Mouse (Mus musculus): Measurements from ENCODE around the gene Agbl5. TPM values are rescaled to one million over a fixed set of nuclear protein-coding genes. Genes with fewer than 3 reads are reported as not detected.

Gene Agbl5
- polyA plus RNA-seq, 1 experiment = 19.2 TPM

DNA sequence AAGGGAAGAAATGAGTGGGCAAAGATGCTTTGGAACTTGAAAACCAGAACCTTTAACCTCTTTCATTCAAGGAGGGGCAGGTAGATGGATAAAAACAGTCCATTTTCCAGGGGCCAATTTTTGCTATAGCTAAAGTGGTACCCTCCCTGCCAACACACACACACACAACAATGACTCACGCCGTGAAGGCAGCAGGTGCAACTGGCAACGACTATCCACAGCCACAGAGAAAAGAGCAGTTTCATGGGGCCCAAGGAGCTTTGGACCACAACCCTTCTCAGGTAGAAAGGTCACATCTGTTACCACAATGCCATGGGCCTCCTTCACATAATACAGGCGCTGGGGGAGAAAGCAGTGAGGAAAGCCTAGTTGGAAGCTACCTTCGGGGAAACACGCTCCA lies 67.3 kb downstream of the Agbl5 start:
- Histone ChIP-seq H3K4me3 (replicated peaks; ENCODE audit: extremely low read depth, low read depth, low read length) (no peak overlapping the region), H3K4me1 (ENCODE audit: control insufficient read depth, insufficient read depth, low read length) (peaks cover 11% of the 10 kb centered on the region)
- TF ChIP-seq CTCF (IDR thresholded peaks at IDR 0.05; ENCODE audit: insufficient read depth, low read length) = no peak
- 86% methylated on average over 6 of the region's 6 CpGs for WGBS
- DNase-seq = no peak

Other genes starting within 250 kb of the Agbl5 start
- gene Slc35f6, start 240.8 kb upstream of the Agbl5 start, polyA plus RNA-seq (2012; rRNA removed) = 82.9 and 97.2 TPM in 2 replicates
- 12.2 and 13.8 TPM in 2 replicates for gene Cenpa, start 221.9 kb upstream of the Agbl5 start, polyA plus RNA-seq (2012; rRNA removed)
- gene Dpysl5, start 177.1 kb upstream of the Agbl5 start, polyA plus RNA-seq (2012; rRNA removed) = 5.6 and 7.9 TPM in 2 replicates
- gene Mapre3, start 74.1 kb upstream of the Agbl5 start, polyA plus RNA-seq (2012; rRNA removed) = 66.2 and 81.8 TPM in 2 replicates
- gene Tmem214, start 20.7 kb upstream of the Agbl5 start, polyA plus RNA-seq (2012; rRNA removed) = 85.7 and 86.6 TPM in 2 replicates
- 218 and 230 TPM in 2 replicates for gene Ost4, start 19.1 kb downstream of the Agbl5 start, polyA plus RNA-seq (2012; rRNA removed)
- 89.9 and 107 TPM in 2 replicates for gene Emilin1, start 24.7 kb downstream of the Agbl5 start, polyA plus RNA-seq (2012; rRNA removed)
- 39.0 and 46.6 TPM in 2 replicates for gene Khk, start 32.7 kb downstream of the Agbl5 start, polyA plus RNA-seq (2012; rRNA removed)
- gene Cgref1, start 56.9 kb downstream of the Agbl5 start, polyA plus RNA-seq (2012; rRNA removed) = 2.7 and 5.7 TPM in 2 replicates
- gene Preb, start 71.7 kb downstream of the Agbl5 start, polyA plus RNA-seq (2012; rRNA removed) = 196 and 253 TPM in 2 replicates
- gene Tcf23, start 80.0 kb downstream of the Agbl5 start, polyA plus RNA-seq (2012; rRNA removed) = 0.95 and 1.2 TPM in 2 replicates
- 113 and 122 TPM in 2 replicates for gene Atraid, start 159.6 kb downstream of the Agbl5 start, polyA plus RNA-seq (2012; rRNA removed)
- 16.3 and 19.1 TPM in 2 replicates for gene Slc5a6, start 160.2 kb downstream of the Agbl5 start, polyA plus RNA-seq (2012; rRNA removed)
- gene Cad, start 166.1 kb downstream of the Agbl5 start, polyA plus RNA-seq (2012; rRNA removed) = 27.6 and 28.6 TPM in 2 replicates
- gene Dnajc5g, start 217.6 kb downstream of the Agbl5 start, polyA plus RNA-seq (2012; rRNA removed) = not detected in 2 replicates
- gene Slc30a3, start 219.5 kb downstream of the Agbl5 start, polyA plus RNA-seq (2012; rRNA removed) = 0.10 TPM in 1 of 2 replicates, not detected in the other
- gene Trim54, start 228.0 kb downstream of the Agbl5 start, polyA plus RNA-seq (2012; rRNA removed) = 3.8 and 14.9 TPM in 2 replicates